Mouse (Mus musculus) forelimb bud, embryonic 11.5 days (tissue): Measurements from ENCODE around the gene Sox14.

Experiments used
- DNase-seq: peaks from one replicate; pipeline ENCODE4 v3.0.0-alpha.2; 2012; ENCODE audit warnings: low read depth, low spot score

The Sox14 gene

DNA sequence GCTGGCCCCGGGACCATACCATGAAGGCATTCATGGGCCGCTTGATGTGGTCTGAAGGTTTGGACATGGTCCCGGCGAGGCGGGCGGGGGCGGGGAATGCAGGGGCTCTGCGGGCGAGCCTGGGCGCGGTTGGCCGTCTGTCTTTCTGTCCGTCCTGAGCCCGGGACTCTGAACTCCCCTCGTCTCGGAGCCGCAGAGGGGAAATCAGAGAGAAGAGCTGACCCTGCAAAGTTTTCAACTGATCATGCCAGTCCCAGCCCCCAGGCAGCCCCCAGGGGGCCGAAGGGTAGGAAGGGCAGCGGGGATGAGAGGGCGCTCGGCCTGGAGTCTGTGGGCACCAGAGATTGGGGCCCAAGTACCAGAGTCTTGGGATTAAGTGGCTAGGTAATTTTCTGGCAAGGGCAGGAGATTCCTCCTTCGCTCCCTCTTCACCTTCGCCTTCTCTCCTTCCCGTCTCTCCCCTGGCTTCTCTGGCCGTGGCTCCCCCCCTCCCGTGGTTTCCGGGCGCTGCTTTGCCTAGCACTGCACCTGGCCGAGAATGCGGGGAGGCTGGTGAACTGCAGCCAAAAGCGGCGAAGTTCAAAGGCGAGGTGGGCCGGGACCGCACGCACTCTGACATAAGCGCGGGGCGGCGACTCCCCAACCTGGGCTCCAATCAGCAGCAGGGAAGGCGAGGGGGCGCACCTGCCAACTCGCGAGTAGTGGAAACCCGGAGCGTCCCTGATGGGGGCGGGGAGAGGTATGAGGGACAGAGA is at the start of gene Sox14:
Sox14 (minus strand) TSS at position 553 of the 755 bp plus-strand sequence.
- DNase-seq: no peak

DNA sequence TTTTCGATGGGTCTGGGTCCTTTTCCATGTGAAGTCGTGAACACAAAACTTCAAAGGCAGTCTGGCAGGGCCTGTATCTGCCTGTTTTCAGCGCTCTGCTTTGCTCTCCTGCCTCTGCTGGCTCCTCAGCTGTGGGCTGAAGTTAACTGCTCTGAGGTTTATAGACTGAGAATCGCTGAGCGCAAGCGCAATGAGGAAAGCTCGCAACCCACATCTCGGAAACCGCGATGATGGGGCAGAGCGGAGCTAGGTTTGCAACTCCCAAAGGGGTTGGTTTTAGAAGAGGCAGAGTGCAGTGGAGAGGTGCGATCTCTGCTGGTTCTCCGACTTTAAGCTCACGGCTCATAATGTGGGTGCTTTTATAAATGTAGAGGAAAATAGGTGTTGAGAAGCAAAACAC is 3.3 kb upstream of the Sox14 start:
- no peak for DNase-seq

DNA sequence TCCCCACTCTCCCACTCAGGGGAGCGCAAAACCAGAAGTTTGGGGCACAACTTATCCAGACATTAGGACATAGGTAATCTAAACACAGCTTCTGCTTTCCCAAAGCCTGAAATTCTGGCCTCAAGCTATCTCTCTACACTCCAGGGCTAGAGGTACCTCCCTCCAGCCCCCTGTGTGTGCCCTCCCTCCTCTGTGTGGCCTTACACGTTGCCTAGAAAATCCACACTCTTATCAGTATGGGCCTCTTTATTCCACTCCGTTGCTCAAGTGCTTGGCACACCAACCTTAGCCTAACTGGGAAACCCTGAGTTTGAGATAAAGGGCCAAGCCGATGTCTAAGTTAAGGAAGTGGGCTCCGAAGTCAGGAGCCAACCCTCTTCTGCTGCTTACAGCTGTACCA is 2.6 kb upstream of the Sox14 start:
- no peak for DNase-seq

DNA sequence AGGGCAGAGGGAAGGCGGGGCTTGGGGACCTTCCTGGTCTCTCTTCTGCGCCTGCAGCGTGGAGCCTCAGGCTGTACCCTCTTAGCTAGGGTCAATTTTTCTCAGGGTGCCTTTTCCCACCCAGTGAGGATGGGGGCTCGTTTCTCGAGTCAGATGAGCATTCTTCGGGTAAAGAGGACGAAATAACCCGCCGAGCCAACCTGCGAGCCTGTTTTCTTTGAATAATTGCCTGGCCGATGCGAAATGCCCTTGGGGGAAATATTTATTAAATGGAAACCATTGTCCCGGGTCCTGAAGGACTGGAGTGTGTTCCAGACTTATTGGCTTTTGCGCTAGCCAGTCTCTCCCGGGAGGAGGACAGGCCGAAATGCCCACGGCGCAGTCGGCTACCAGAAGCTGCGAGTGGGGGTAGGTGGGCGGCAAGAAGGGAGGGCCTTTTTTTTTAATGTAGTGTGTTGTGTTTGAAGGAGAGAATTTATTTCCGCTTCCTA is 1.1 kb upstream of the Sox14 start:
- DNase-seq: no peak

DNA sequence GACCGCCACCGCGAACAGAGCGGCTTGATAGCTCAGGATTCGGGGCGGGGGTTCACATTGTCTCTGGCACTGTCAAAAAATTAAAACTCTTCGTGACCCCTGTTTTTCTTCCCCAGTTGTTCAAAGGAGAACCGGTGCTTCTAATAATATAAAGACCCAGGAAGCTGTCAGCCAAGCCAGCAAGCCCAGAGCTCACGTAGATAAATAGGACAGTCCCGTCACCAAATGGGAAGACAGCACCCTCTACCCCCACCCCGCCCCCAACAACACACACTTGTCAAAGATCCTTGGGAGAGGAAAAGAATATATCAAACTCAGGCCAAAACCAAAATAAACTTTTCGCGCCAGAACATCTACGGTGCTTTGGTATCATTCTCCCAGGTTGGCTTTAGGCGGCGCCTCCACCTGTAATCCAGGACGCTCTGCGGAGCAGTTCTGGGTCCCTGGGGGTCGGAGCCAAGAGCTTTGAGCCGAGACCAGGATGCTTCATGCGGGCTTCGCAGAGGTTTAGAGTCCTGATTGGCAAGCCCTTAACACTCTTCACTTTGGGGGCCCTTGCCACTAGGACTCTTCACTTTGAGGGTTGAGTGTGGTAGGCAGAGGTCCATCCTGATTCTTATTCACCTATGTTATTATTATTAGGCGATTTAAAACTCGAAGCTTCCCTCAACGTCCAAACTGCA is 544 bp upstream of the Sox14 start:
- DNase-seq: no peak

DNA sequence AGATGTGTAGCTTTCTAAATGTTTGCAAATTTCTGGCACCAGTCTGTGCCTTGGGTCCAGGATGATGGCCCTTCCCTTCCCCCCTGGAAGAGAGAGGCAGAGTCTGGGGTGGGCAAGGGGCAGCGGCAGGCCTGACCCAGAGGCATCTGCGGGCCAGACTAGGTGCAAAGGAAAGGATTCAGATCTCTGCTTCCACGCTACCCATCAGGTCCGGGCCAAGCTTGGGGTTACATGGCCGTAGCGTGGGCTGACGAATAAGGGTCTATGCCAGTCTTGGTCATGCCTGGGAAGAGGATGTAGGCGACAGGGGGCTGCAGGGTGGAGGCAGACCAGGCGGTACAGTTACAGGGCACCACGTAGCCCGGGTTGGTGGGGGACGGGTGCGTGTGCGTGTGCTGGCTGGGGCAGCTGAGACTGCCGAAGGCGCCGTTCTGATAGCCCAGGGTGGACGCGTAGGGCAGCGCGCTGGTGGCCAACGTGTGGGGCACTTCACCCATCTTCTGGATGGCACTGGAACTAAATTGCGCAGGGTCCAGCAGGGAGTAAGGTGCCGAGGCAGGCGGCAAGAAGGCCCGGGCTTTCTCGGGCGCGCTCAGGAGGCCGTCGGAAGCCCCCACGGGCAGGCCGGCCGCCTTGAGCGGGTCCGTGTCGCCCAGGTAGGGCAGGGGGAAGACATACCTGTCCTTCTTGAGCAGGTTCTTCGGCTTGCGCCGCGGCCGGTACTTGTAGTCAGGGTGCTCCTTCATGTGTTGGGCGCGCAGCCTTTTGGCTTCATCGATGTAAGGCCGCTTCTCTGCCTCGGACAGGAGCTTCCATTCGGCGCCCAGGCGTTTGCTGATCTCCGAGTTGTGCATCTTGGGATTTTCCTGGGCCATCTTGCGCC is 994 bp downstream of the Sox14 start:
- no peak for DNase-seq

DNA sequence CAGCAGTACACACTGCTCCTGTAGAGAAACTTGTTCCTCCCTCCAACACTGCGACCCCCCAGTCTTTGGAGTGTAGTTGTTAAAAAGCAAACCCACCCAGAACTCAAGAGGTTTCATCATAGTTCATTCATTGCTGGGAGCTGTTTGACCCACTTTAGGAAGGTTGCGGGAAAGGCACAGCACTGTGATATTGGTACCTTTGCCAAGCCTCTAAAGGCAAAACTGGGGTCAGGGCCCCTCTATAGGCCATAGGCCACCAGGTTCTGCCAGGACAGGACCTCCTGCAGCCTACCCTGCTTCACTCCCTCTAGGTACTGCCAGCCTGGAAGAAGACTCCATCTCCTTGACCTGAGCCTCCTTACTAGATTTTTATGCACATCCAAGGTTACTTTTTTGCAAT is 2.2 kb downstream of the Sox14 start:
- DNase-seq: no peak

DNA sequence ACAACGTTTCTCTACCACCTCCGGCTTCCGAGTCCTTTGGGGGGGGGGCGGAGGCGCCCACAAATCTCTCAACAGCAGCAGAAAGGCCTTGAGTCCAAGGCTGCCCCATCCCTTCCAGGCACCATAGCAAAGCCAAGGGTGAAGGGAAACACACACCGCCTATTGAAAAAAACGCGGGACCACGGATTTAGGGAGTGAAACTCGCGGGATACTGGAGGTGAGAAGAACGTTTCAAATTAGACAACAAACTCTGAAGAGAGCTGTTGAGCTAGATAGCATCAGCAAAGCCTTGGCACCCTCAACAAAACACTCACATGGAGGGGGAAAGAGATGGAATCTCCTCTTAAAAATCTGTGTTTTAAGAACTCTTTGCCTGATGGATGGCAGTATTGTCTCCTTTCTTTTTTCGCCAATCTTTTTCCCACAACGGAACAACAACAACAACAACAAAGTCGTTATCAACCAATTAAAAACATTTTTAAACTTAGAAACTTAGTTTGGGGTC is 2.8 kb downstream of the Sox14 start:
- no peak for DNase-seq

DNA sequence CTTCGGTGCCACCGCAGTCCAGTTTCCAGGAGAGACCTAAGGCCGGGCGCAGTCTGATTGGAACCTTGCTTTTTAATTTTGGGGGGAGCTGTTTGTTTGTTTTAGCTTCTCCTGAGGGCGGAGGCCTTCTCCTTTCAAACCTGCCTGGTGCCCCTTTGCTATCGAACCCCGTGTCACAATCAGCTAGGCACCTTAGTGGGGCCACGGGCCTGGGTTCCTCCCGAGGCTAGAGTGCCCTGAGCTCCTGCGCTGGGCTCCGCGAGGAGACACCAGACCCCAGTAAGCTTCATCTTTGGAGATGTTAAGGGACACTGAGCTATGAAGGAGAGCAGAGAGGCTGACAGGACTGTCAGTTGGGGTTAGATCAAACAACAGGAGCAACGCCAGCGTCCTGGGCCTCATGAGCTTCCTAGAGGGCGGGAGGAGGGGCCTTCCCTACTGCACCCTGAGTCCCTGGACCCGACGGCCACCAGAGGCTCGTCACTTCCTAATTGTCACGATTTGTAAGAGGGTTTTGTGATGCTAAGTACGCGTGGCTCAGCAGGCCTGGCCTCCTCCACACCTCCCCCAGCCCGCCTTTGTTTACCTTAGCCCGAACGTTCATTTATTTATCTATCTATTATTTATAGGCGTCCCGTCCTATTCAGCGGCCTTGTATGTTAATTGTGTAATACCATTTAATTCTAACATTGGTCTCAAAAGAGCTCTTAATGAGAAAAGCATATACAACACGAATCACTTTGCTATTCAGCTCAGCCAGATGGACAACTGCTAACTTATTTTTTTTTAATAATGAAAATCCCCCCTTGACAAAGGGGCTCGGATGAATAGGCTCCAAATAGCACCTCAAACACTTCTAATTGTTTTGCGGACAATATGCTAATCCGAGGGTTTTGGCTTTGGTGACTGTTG is 3.5 kb downstream of the Sox14 start:
- DNase-seq: no peak

DNA sequence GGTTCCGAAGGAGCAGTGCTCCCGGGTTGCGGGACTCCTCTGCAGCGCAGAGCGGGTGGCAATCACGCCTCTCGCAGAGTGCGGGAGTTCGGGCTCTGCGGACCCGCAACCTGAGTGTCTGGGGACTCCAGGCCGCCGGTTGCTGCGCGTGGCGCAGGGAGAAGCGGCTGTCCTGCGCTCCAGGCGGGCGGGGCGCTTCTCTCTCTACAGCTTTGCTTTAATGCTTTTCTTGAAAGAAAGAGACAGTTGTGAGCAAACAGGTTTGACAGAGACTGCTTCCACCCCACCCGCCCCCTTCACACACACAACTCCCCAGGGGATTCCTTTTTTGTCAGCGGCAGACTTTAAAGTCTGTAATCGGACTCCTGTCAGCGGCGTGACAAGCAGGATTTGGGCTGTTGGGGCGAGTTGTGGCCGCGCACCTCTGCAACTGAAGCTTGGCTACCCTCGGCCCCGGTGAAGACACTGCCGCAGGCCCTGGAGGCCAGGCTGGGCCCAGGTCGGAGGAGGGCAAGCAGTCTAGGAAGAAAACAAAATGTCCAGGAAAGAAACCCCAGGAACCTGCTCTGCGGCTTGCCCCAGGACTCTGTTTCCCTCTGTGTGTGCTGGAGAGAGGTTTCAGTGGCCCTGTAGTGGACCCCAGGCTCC is 4.3 kb downstream of the Sox14 start:
- DNase-seq: no peak

DNA sequence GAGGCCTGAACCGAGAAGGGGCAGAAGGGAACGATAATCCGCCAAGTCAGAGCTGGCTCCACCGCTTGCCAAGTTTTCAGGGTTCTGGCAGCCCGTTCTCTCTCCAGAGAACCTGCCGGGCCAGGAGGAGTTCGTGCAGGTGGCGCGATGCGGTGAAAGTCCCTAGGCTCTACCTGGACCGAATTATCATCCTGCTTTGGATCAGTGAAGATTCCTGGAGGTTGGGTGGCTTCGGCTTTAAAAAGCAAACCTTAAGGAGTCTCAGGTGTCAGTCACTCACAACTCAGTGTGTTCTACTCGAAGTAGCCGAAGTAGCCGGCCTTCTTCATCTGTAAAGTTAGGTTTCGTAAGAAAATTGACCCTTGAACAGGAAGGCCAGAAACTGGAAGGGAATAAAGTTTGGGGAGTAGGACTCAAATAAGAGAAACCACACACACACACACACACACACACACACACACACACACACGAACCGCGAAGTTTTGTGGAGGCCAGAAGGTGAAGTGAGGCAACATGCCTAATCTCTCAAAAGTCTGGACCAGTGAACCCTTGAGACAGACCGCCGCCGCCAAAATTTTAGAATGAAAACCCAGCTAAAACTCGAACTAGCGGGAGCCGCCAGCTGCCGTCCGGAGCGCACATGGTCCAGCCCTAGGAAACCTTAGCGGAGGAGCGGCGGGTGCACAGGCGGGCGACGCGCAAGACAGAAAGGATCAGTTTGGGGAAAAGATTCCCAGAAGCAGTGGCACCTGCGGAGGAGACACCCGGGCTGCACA is 5.0 kb downstream of the Sox14 start:
- DNase-seq: no peak

DNA sequence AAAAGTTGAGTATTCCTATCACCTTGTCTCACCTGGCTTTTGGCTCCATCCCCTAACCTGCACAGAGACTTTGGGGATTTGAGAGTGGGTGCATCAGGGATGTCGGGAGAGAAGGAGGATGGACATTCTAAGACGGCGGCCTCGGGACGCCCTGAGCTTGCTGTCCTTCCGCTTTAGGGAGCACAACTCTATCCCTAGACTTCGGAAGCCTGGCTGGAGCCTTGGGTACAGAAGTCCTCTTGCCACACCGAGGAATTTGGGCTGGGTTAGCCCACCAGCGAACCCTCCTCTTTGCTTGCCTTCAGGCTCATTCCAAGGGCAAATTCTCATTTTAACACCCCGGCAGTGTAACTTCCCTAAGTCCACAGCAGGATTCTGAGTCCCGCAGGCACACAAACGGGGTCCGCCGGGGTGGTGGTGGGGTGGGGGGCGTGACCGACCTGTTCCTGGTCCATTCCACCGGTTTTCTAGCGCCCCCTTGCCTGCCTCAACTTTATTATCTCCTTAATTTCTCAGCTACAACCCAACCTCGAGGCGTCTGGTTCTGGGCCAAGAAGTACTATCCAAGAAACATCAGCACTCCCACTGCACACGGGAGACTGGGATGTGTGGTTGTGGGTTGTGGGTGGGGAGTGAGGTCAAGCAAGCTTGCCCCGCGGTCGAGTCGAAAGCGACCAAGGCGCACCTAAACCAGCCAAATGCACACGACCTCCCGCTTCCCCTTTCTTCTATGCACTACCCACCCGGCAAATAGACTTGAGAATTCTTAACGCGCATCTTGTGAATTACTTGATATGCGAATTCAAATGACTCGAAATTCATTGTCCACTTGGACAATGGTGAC is 5.8 kb downstream of the Sox14 start:
- no peak for DNase-seq

DNA sequence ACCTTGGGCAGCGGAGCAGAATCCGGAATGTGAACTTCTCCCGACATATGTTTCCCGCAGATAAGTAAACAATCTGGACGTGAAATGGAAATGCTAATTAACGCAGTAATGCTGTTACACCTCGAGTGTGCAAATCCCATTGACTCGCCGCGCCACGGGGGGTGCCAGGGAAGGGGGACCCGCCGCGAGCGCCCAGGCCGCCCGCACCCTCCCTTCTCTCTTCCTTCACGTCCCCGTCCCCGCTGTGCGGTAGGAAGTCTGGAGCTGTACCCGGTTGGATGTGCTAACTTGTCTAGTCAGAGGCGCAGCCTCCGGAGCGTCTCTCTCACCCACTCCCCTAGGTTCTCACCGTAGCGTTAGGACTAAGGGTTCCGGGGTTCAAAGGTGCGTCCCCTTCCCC is 6.7 kb downstream of the Sox14 start:
- DNase-seq: no peak

DNA sequence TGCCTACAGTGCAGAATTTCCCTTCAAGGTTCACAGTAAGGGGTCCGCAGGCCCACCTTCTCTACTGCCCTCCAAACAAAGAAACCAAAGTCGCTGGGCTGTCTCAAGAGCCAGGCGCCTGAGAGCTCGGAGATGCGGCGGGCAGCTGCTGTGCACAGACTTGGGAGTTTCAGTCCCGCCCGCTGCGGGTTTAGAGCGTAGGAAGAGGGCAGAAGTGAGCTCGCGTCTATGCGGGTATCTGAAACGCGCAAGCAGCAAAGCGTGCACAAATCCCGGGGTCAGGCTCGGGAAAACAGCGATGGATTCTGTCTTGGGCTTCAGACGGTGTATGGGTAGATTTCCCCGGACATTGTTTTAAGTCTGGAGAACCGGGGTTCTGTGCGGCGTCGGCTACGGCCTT is 7.4 kb downstream of the Sox14 start:
- no peak for DNase-seq

DNA sequence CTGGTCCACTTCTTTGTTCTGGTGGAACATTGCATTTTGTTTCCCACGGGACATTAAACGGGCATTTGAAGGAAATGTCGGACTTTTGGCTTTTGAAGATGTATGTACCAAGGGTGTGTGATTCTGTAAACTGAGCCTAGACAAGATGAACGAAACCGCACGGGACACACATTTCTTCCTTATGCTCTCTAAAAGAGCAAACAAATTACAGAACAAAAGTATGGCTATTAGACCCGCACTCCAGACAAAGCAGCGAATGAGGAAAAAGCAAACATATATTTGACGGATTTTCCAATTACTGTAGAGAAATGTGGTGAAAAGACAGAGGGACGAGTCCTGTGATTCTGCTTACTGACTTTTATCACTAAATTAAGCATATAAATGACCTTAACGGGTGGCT is 7.9 kb downstream of the Sox14 start:
- no peak for DNase-seq

DNA sequence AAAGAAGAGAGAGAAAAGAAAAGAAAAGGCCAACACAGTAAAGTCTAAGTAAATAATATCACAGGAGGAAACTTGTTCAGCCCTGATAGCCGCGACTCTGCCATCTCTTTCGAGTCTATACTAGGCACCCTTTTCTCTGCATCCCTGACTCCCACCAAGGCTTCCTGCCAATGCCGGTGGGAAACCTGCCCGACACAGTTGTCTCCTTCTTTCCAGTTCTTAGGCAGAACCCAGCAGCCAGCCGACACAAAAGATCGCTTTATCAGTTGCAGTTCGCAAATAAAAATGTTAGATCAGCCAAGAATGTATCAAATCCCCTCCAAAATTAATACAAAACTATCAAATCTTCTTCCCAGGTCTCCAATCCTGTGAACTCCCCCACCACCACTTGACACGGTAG is 13.0 kb downstream of the Sox14 start:
- no peak for DNase-seq

DNA sequence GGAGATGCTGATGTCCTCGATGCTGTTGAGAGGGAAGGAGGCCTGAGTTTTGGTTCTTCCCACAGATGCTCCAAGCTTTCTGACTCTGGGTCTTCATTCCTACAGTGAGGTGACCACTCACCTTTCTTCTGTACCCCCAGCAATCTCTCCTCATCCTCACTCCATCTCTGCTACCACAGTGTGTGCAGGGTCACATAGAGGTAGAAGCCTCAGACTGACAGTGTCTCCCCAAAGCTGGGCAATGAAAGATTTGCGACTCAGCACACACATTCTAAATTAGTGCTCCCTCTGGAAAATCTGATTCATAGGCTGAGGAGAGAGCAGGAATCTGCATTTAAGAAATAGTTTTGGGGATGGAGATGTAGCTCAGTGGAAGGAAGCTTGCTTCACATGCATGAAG is 21.5 kb downstream of the Sox14 start:
- DNase-seq: no peak

DNA sequence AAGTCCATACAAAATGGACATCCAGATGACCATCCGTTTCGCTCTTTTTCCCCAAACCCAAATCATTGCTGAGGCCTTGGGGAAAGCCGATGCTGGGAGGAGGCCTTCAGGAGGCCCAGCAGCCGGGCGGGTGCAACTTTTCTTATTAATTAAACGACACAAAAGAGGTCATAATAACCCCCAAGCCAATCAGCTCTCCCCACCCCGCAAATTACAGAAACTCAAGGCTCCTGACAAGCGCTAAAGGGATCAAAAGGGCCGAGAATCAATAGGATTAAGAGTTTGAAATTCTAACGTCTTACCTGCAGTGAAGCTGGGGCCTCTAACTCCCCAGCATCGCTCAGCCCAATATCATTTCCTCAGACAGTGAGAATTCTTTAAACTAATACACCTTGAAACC is 22.6 kb downstream of the Sox14 start:
- DNase-seq: no peak

DNA sequence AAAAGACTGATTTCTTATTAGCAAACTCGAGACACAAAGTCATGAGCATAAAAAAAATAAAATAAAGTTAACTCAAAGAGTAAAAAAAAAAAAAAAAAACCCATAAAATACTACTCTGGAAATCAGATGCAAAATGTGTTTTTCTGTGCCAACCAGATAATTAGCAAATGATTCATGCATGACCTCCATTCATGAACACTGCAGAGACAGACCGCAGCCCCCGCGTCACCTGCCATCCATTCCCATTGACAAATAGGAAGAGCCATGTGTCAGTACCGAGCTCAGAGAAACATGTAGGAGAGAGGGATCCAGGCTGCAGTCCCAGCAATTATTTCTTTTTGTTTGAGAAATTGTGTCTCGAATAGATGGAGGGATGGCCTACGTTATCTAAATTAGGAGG is 25.6 kb downstream of the Sox14 start:
- no peak for DNase-seq
